Mouse (Mus musculus): Measurements from ENCODE around the gene Lrrtm4.

Gene Lrrtm4

GRCm38 (mm10) chr6:80018765-80019164 lies at the start of gene Lrrtm4:
Gene Lrrtm4, plus strand, starts transcription at chr6:80018877.
- no peak for DNase-seq (ENCODE audit: low spot score in 2 of 2)

- no peak for DNase-seq (ENCODE audit: low spot score in 2 of 2)
Observed at GRCm38 (mm10) chr6:80019189-80019860, 648 bp downstream of the Lrrtm4 start.

- no peak for DNase-seq (ENCODE audit: low spot score in 2 of 2)
Observed at GRCm38 (mm10) chr6:80019861-80020230, 1.2 kb downstream of the Lrrtm4 start.

- DNase-seq (ENCODE audit: low spot score in 2 of 2): no peak
Observed at GRCm38 (mm10) chr6:80056849-80057248, 38.2 kb downstream of the Lrrtm4 start.

- DNase-seq (ENCODE audit: low spot score in 2 of 2): no peak
Observed at GRCm38 (mm10) chr6:80078001-80078400, 59.3 kb downstream of the Lrrtm4 start.

- no peak for DNase-seq (ENCODE audit: low spot score in 2 of 2)
Observed at GRCm38 (mm10) chr6:80079290-80079689, 60.6 kb downstream of the Lrrtm4 start.

- no peak for DNase-seq (ENCODE audit: low spot score in 2 of 2)
Observed at GRCm38 (mm10) chr6:80094909-80095308, 76.2 kb downstream of the Lrrtm4 start.

- no peak for DNase-seq (ENCODE audit: low spot score in 2 of 2)
Observed at GRCm38 (mm10) chr6:80105343-80105742, 86.7 kb downstream of the Lrrtm4 start.

GRCm38 (mm10) chr6:80105843-80106242 lies 87.2 kb downstream of the Lrrtm4 start:
- DNase-seq (ENCODE audit: low spot score in 2 of 2): no peak

GRCm38 (mm10) chr6:80126419-80126818 lies 107.7 kb downstream of the Lrrtm4 start:
- DNase-seq (ENCODE audit: low spot score in 2 of 2): no peak

- no peak for DNase-seq (ENCODE audit: low spot score in 2 of 2)
Observed at GRCm38 (mm10) chr6:80162585-80162984, 143.9 kb downstream of the Lrrtm4 start.

GRCm38 (mm10) chr6:80181916-80182315 lies 163.2 kb downstream of the Lrrtm4 start:
- no peak for DNase-seq (ENCODE audit: low spot score in 2 of 2)

GRCm38 (mm10) chr6:80182353-80182752 lies 163.7 kb downstream of the Lrrtm4 start:
- DNase-seq (ENCODE audit: low spot score in 2 of 2): no peak

- DNase-seq (ENCODE audit: low spot score in 2 of 2): no peak
Observed at GRCm38 (mm10) chr6:80185489-80186113, 166.9 kb downstream of the Lrrtm4 start.

GRCm38 (mm10) chr6:80186791-80187190 lies 168.1 kb downstream of the Lrrtm4 start:
- no peak for DNase-seq (ENCODE audit: low spot score in 2 of 2)

- no peak for DNase-seq (ENCODE audit: low spot score in 2 of 2)
Observed at GRCm38 (mm10) chr6:80209476-80209875, 190.8 kb downstream of the Lrrtm4 start.

- no peak for DNase-seq (ENCODE audit: low spot score in 2 of 2)
Observed at GRCm38 (mm10) chr6:80210281-80210680, 191.6 kb downstream of the Lrrtm4 start.

- DNase-seq (ENCODE audit: low spot score in 2 of 2): no peak
Observed at GRCm38 (mm10) chr6:80261595-80261994, 242.9 kb downstream of the Lrrtm4 start.

GRCm38 (mm10) chr6:80263972-80264371 lies 245.3 kb downstream of the Lrrtm4 start:
- DNase-seq (ENCODE audit: low spot score in 2 of 2): no peak

GRCm38 (mm10) chr6:80264584-80264983 lies 245.9 kb downstream of the Lrrtm4 start:
- DNase-seq (ENCODE audit: low spot score in 2 of 2): no peak

- DNase-seq (ENCODE audit: low spot score in 2 of 2): no peak
Observed at GRCm38 (mm10) chr6:80265746-80266145, 247.1 kb downstream of the Lrrtm4 start.

- no peak for DNase-seq (ENCODE audit: low spot score in 2 of 2)
Observed at GRCm38 (mm10) chr6:80286968-80287367, 268.3 kb downstream of the Lrrtm4 start.

GRCm38 (mm10) chr6:80301871-80302270 lies 283.2 kb downstream of the Lrrtm4 start:
- DNase-seq (ENCODE audit: low spot score in 2 of 2): no peak

GRCm38 (mm10) chr6:80303568-80303967 lies 284.9 kb downstream of the Lrrtm4 start:
- DNase-seq (ENCODE audit: low spot score in 2 of 2): no peak

Measured in natural killer cell, adult 2 months (primary cell).